Mouse (Mus musculus): ENCODE measurements around the gene Ifng. TPM values are rescaled to one million over a fixed set of nuclear protein-coding genes. Genes with fewer than 3 reads are reported as not detected.

The Ifng gene
- polyA plus RNA-seq (2012; rRNA removed) (not detected in 2 replicates), polyA plus RNA-seq (2014; fragmentation: Nextera tagmentation; extraction: Ambion mirVana) (not detected in 2 replicates)

DNA sequence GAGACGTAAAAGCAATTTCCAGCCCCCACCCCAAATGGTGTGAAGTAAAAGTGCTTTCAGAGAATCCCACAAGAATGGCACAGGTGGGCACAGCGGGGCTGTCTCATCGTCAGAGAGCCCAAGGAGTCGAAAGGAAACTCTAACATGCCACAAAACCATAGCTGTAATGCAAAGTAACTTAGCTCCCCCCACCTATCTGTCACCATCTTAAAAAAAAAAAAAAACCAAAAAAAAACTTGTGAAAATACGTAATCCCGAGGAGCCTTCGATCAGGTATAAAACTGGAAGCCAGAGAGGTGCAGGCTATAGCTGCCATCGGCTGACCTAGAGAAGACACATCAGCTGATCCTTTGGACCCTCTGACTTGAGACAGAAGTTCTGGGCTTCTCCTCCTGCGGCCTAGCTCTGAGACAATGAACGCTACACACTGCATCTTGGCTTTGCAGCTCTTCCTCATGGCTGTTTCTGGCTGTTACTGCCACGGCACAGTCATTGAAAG lies at the start of gene Ifng:
Gene Ifng (plus strand): TSS at position 305 of the 499 bp plus-strand sequence.
- H3K27me3 ChIP-seq (ENCODE audit: control insufficient read depth, insufficient read depth, low read length) = no peaks in the 10 kb centered on the region
- ATAC-seq (ENCODE audit: insufficient read depth) (no peak), DNase-seq (ENCODE audit: low read depth in 3 of 3, low spot score in 3 of 3) (no peak)
- H3K9ac ChIP-seq (replicated peaks) = no peak within 1 kb of the TSS
- H3K9me3 ChIP-seq (ENCODE audit: control insufficient read depth, low read length) = no peaks in the 10 kb centered on the region
- H3K4me3 ChIP-seq (ENCODE audit: insufficient read depth in 1 of 2, low read depth in 2 of 2, low read length in 2 of 2) = no peak within 1 kb of the TSS
- no peaks in the 10 kb centered on the region for H3K4me1 ChIP-seq (replicated peaks; ENCODE audit: control insufficient read depth in 2 of 2, insufficient read depth in 2 of 2, low read length in 1 of 2)
- no peak within 1 kb of the TSS for H3K27ac ChIP-seq
- H3K36me3 ChIP-seq (replicated peaks; ENCODE audit: control insufficient read depth, insufficient read depth, low read depth) = no peaks in the 10 kb centered on the region
- 69% methylated on average over 11 of the region's 11 CpGs for WGBS (ENCODE audit: insufficient replicate concordance)
- TF ChIP-seq EP300 (IDR thresholded peaks at IDR 0.05; ENCODE audit: low read depth) (no peak), CTCF (IDR thresholded peaks at IDR 0.05; ENCODE audit: low read depth) (no peak)
- no peak within 1 kb of the TSS for H3K4me2 ChIP-seq (ENCODE audit: low read depth)

DNA sequence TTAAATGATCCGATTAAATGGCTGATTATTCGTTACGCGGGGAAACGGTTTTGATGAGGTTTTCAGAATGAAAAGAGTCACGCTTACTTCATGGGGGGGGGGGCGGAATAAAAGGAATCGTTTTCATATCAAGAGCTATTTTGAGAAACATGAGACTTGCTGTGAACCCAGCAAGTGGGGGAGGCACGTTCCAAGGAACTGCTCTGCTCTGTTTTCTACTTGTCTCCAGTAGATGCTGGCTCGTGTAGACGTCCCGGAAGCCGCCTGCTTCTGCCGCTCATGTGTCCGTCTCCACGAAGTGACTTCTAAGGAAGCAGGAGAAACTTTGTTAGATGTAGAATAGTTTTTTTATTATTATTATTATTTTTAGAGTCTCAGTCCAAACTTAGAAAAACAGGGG lies 40.9 kb upstream of the Ifng start:
- H3K9ac ChIP-seq (replicated peaks) = no peak overlapping the region
- WGBS (ENCODE audit: insufficient replicate concordance) = 75% methylated on average over 16 of the region's 16 CpGs
- ATAC-seq (ENCODE audit: insufficient read depth) (no peak), DNase-seq (ENCODE audit: low read depth in 3 of 3, low spot score in 3 of 3) (no peak)
- no peaks in the 10 kb centered on the region for H3K9me3 ChIP-seq (ENCODE audit: control insufficient read depth, low read length)
- no peak overlapping the region for H3K4me2 ChIP-seq (ENCODE audit: low read depth)
- no peak overlapping the region for H3K4me3 ChIP-seq (ENCODE audit: insufficient read depth in 1 of 2, low read depth in 2 of 2, low read length in 2 of 2)
- H3K36me3 ChIP-seq (replicated peaks; ENCODE audit: control insufficient read depth, insufficient read depth, low read depth) = no peaks in the 10 kb centered on the region
- H3K27ac ChIP-seq = no peak overlapping the region
- H3K4me1 ChIP-seq (replicated peaks; ENCODE audit: control insufficient read depth in 2 of 2, insufficient read depth in 2 of 2, low read length in 1 of 2) = no peaks in the 10 kb centered on the region
- no peak for TF ChIP-seq CTCF (IDR thresholded peaks at IDR 0.05; ENCODE audit: low read depth)
- TF ChIP-seq EP300 (IDR thresholded peaks at IDR 0.05; ENCODE audit: low read depth) = no peak
- no peaks in the 10 kb centered on the region; the same call in 1 of the 2 replicates for H3K27me3 ChIP-seq (ENCODE audit: control insufficient read depth, insufficient read depth, low read length)

DNA sequence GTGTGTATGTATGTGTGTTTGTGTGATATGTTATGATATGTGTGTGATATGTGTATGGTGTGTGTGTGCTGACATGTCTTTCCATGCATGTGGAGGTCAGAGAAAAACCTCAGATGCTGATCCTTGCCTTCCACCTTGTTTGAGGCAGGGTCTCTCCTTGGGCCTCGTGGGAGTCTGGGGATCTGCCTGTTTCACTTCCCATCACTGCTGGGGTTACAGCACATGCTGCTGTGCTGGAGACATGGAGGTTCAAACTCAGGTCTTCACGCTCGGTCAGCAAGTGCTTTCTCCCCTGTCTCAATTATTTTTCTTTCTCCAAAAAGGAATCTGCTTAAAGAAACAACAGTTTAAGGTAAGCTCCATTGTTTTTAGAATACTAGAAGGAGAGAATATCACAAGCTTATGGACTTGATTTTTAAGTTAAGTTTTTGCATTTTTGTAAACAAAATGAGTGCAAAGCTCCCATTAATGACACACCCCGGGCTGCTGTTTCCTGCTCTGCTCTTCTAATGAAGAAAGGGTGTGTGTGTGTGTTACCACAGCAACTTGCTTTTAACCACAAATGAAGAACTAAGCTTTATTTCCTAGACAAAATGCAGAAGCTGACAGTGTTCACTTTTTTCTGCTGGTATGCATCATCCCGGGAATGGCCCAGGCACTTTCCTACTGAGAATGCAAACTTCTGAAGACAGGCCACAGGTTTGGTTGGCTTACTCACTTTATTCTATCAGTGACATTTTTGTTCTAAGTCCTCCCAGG lies 34.2 kb upstream of the Ifng start:
- Histone ChIP-seq H3K4me3 (ENCODE audit: insufficient read depth in 1 of 2, low read depth in 2 of 2, low read length in 2 of 2) (no peak overlapping the region), H3K4me2 (ENCODE audit: low read depth) (no peak overlapping the region), H3K36me3 (replicated peaks; ENCODE audit: control insufficient read depth, insufficient read depth, low read depth) (no peaks in the 10 kb centered on the region), H3K27ac (no peak overlapping the region), H3K9me3 (ENCODE audit: control insufficient read depth, low read length) (no peaks in the 10 kb centered on the region), H3K4me1 (replicated peaks; ENCODE audit: control insufficient read depth in 2 of 2, insufficient read depth in 2 of 2, low read length in 1 of 2) (no peaks in the 10 kb centered on the region), H3K9ac (replicated peaks) (no peak overlapping the region), H3K27me3 (ENCODE audit: control insufficient read depth, insufficient read depth, low read length) (no peaks in the 10 kb centered on the region)
- TF ChIP-seq EP300 (IDR thresholded peaks at IDR 0.05; ENCODE audit: low read depth) = no peak
- TF ChIP-seq CTCF (IDR thresholded peaks at IDR 0.05; ENCODE audit: low read depth) = no peak
- ATAC-seq (ENCODE audit: insufficient read depth) = no peak
- DNase-seq (ENCODE audit: low read depth in 3 of 3, low spot score in 3 of 3) = no peak
- 31% methylated on average over 5 of the region's 5 CpGs for WGBS (ENCODE audit: insufficient replicate concordance)

DNA sequence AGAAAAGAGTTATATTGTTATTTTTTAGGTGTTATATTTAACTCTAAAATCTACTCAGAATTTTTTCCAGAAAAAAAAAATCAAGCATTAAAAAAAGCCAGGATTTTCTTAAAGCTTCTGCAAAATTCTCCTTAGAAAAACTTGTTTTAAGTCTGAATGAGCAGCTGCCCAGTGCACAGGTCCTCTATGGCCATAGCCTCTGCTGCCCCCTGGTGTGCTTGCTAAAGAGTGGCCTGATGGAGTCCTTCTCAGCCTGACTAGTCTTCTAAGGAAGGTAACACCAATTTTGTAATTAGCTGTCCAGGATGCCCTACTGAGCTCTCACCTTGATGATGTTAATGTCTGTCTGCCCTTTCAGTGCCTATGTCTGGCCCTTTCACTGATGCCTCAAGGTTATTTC lies 29.5 kb upstream of the Ifng start:
- H3K9me3 ChIP-seq (ENCODE audit: control insufficient read depth, low read length) = no peaks in the 10 kb centered on the region
- no peaks in the 10 kb centered on the region for H3K36me3 ChIP-seq (replicated peaks; ENCODE audit: control insufficient read depth, insufficient read depth, low read depth)
- no peak overlapping the region for H3K9ac ChIP-seq (replicated peaks)
- H3K4me1 ChIP-seq (replicated peaks; ENCODE audit: control insufficient read depth in 2 of 2, insufficient read depth in 2 of 2, low read length in 1 of 2) = no peaks in the 10 kb centered on the region
- H3K4me2 ChIP-seq (ENCODE audit: low read depth) = no peak overlapping the region
- no peak for ATAC-seq (ENCODE audit: insufficient read depth)
- DNase-seq (ENCODE audit: low read depth in 3 of 3, low spot score in 3 of 3) = no peak
- H3K27ac ChIP-seq = no peak overlapping the region
- no peaks in the 10 kb centered on the region for H3K27me3 ChIP-seq (ENCODE audit: control insufficient read depth, insufficient read depth, low read length)
- TF ChIP-seq EP300 (IDR thresholded peaks at IDR 0.05; ENCODE audit: low read depth) (no peak), CTCF (IDR thresholded peaks at IDR 0.05; ENCODE audit: low read depth) (peak; percentile 26; the same call in 1 of the 2 replicates)
- H3K4me3 ChIP-seq (ENCODE audit: insufficient read depth in 1 of 2, low read depth in 2 of 2, low read length in 2 of 2) = no peak overlapping the region

DNA sequence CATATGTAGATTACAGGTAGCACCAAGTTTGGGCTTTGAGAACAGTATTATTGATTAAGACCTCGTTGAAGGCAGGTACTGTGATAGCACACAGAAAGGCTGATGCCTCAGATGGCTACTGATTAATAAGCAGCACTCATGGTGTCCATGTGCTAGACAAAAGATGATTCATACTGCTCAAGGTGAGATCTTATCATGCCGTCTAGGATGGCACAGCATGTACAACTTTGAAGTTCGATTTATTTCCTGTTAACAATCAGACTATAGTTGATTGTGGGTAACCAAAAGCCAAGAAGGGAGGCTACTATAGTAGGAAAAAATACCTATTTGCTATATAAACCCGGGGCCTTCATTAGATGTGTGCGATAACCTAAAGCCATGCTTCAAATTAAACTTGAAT lies 28.1 kb upstream of the Ifng start:
- 57% methylated on average over 5 of the region's 5 CpGs for WGBS (ENCODE audit: insufficient replicate concordance)
- no peak overlapping the region for H3K4me2 ChIP-seq (ENCODE audit: low read depth)
- H3K27me3 ChIP-seq (ENCODE audit: control insufficient read depth, insufficient read depth, low read length) = no peaks in the 10 kb centered on the region
- no peak overlapping the region for H3K9ac ChIP-seq (replicated peaks)
- no peak for TF ChIP-seq EP300 (IDR thresholded peaks at IDR 0.05; ENCODE audit: low read depth)
- no peak for TF ChIP-seq CTCF (IDR thresholded peaks at IDR 0.05; ENCODE audit: low read depth)
- H3K36me3 ChIP-seq (replicated peaks; ENCODE audit: control insufficient read depth, insufficient read depth, low read depth) = no peaks in the 10 kb centered on the region
- H3K4me3 ChIP-seq (ENCODE audit: insufficient read depth in 1 of 2, low read depth in 2 of 2, low read length in 2 of 2) = no peak overlapping the region
- no peaks in the 10 kb centered on the region for H3K4me1 ChIP-seq (replicated peaks; ENCODE audit: control insufficient read depth in 2 of 2, insufficient read depth in 2 of 2, low read length in 1 of 2)
- DNase-seq (ENCODE audit: low read depth in 3 of 3, low spot score in 3 of 3) (no peak), ATAC-seq (ENCODE audit: insufficient read depth) (no peak)
- no peaks in the 10 kb centered on the region for H3K9me3 ChIP-seq (ENCODE audit: control insufficient read depth, low read length)
- no peak overlapping the region for H3K27ac ChIP-seq

Measured in liver, embryonic 14.5 days (tissue).